Mouse (Mus musculus) myocyte (in vitro differentiated cells): ENCODE measurements around the gene Lypd6b.

Source experiments
- MAX ChIP-seq: IDR thresholded peaks from one replicate; pipeline ENCODE4 v1.6.1; 2011; ENCODE audit warnings: low read depth, mild to moderate bottlenecking, control low read depth
- POLR2A ChIP-seq: IDR thresholded peaks from one replicate; pipeline ENCODE4 v1.6.1; 2011; ENCODE audit warnings: low read depth, mild to moderate bottlenecking, control low read depth, moderate library complexity; ENCODE audit not compliant: insufficient read length
- POLR2AphosphoS2 ChIP-seq: IDR thresholded peaks from one replicate; pipeline ENCODE4 v1.6.1; 2011; ENCODE audit warnings: low read depth, control low read depth; ENCODE audit not compliant: insufficient read length
- TCF12 ChIP-seq: IDR thresholded peaks from one replicate; pipeline ENCODE4 v1.6.1; 2011; ENCODE audit warnings: mild to moderate bottlenecking, control low read depth; ENCODE audit not compliant: poor library complexity, insufficient read depth, severe bottlenecking
- USF1 ChIP-seq: IDR thresholded peaks from one replicate; pipeline ENCODE4 v1.6.1; 2011; ENCODE audit warnings: low read depth, mild to moderate bottlenecking, control low read depth, moderate library complexity

DNA sequence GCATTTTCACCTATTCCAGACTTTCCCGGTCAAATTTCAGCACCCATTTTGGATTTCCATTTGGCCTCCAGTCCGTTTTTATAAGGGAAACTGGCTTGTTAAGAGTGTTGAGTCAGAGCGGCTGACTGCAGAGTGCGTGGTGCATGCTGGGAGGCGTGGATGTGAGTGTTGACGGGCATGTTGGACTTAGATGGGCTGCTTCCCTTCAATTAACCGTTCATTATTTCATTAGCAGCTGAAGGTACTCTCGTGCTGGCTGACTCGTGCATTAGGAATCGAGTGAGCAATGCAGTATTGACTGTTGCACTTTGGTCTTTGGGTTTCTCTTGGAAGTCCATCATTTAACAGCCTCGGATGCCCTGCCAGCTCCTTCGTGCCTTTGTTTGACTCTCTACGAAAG lies 150.1 kb downstream of the Lypd6b start:
- TF ChIP-seq POLR2A (no peak), USF1 (no peak), TCF12 (no peak), MAX (no peak), POLR2AphosphoS2 (no peak)
